Mouse (Mus musculus) brain, embryonic 18.5 days (tissue): ENCODE results near the gene Theg.

Source experiments
- DNase-seq: peaks from one replicate; pipeline ENCODE4 v3.0.0-alpha.2; 2012; ENCODE audit warnings: low read depth, low spot score

Gene Theg

DNA sequence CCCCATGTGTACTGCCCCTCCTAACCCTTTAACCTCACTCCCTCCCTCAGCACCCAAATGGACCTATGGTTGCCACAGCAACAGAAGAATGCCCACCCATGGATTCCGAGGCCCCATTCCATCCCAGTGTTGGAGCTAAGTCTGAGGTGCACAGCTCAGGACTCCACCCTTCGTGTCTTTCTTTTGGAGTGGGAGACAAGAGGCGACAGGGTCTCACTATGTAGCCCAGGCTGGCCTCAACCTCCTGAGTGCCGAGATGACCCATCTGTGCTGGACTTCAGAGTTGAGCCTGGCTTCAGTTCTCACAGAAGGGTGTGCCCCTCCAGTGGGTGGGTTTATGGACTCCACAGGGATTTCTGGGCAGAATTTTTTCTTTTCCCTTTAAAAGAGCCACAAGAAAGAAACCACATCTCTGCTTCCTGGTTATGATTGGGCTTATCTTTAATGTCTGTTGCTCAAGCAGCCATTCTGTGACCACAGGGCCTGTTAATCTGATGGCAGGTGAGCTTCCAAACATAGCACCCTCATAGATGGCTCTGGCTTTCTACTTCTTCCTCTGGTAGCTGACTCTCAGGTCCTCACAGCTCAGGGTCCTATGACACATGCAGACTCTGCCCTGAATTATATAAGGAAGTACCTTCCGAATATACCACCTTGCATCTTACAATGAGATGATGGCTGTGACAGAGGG, at the start of gene Theg:
TSS of gene Theg (minus strand) at position 271 of the 691 bp plus-strand sequence.
- DNase-seq: no peak

DNA sequence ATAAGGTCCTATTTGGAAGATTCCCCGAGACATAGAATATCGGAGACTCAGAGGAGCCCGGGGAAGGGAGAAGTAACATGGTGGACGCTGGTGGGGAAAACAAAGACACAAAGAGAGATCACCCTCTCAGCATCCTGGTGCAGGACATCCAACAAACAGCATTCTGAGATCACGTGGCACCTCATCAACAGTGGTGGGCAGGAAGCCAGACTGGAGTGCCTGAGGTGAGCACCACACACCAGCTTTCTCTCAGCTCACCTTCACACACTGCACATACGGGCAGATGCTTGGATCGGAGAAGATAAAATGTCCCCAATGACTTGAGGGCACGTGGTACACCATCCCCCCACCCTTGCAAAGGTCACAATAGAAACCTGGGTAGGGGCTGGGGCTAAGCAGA, 49.2 kb upstream of the Theg start:
- no peak for DNase-seq

DNA sequence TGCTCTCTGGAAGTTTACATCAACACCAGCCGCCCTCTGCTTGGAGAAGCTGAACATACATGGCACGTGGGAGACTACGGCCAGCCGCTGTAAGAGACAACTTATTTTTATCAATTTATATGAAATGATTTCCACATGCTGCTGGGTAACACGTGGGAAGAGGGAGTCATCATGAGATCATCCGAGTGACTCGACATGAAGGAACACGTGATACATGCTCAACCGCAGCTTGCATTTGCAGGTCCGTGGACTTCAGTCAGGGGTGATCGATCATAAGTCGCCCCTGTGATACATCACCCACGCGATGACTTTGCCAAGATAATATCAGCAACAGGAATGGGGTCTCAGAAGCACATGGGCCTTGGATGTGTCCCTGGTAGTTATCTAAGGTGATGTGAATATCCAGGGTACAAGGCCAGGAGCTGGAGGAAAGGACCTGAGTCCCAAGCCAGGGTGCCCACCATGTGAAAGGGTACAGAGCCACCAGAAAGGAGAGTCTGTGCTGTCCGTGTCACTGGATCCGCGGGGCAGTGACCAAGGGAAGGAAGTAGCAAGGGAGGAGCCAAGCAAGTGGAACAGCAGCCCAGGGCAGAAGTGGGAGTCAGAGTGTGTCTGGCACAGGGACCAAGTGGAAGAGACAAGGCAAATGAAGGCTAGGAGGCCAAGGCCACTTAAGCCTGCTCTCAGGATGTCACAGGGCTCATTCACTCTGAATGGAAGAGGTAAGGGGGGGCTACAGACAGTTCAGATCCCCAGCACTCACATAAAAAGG, 46.1 kb upstream of the Theg start:
- DNase-seq: no peak

DNA sequence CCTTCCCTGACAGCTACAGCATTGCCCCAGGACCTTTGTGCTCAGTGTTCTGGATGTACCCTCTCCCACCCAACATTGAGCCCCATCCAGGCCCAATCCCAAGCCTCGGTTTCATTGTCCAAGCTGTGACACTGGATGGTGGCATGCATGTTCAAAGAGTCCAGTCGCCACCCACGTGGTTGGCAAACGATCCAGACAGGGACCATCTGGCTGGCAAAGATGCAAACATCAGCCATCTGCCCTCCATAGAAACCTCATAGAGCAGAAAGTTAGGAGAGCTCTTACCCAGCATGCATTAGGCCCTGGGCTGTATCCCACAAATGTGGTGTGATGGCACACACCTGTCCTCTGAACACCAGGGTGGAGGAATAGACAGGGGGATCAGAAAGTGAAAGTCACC, 44.3 kb upstream of the Theg start:
- DNase-seq: no peak

DNA sequence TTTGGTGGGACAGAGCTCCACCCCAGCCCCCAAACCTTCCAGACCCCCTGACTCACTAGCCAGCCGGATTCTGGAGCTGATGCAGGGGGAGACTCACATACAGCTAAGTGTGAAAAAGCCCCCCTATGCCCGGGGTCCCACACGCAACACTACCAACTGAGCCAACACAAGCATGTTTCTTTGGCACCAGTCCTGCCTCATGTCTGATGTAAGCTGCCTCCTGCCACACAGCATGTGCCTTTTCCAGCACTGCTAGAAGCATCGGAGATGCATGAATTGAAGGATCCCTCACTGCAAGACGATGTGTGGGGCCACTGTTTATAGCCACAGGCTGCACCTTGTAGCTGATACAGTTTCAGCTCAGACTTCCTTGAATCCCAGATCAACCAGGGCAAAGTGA, 41.2 kb upstream of the Theg start:
- no peak for DNase-seq

DNA sequence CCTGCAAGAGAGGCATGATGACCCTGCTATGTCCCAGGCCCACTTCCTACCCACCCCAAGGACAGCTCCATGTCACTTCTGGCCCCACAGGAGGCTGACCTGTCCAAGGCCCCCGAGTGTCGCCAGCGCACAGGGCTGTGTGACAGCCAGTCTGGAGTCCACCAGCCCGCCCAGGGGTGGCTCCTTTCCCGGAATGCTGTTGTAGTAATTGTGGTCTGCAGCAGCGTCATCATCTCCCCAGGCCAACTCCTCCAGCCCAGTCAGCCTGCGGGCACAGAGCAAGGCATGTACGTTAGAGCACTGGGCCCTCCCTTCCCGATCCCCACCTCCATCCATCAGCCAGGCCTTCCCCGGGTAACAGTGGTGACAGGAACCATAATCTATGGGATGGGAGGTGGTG, 39.0 kb upstream of the Theg start:
- DNase-seq: no peak

DNA sequence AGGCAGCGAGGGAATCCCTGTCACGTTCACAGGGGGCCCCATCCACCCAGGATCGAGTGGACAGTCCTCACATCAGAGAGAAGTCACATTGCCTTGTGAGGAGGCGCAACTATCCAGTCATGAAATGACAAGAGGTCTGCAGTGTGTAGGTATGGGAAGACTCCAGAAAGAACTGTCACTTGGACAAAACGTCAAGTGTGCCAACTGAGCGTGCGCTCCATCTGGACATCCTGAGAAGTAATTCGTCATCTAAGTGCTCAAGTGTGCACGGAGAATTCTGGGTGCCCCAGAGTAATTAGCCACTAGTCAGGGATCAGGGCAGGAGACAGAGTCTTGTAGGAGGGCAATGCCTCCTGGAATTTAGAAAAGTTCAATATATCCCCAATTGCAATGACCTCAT, 38.3 kb upstream of the Theg start:
- no peak for DNase-seq

DNA sequence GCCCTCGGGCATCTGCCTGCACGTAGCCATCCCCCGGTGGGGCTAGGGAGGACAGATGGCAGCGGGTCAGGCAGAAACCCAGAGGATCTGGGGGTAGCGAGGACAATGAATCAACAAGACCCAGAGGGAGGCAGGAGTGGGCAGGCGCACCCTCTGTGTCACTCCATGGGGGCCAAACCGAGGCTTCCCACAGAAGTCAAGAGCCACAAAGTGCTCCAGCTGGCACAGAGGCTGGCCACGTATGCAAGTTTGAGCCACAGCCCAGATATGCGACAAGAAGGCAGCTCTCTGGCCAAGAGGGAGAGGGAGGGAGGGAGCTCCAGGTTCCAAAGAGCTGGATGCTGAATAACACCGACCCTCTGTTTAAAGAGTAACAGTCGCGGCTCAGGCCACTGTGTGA, 36.8 kb upstream of the Theg start:
- no peak for DNase-seq

DNA sequence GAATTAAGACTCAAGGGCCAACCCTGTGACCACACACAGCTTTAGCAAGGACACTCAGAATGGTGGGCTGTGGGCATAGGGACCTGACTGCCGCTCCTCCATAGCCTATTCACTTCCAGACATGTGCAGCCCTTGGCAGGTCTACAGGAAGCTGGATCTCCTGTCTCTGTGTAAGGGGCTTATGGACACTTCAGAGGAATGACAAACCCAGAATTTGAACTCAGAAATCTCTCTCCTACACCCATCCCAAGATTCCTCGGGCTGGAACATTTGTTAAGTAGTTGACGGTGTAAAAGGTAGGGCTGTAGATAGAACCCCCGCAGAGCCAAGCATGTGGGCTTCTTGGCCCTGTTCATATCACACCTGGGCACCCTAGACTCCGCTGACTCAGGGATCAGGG, 29.2 kb upstream of the Theg start:
- DNase-seq: no peak

DNA sequence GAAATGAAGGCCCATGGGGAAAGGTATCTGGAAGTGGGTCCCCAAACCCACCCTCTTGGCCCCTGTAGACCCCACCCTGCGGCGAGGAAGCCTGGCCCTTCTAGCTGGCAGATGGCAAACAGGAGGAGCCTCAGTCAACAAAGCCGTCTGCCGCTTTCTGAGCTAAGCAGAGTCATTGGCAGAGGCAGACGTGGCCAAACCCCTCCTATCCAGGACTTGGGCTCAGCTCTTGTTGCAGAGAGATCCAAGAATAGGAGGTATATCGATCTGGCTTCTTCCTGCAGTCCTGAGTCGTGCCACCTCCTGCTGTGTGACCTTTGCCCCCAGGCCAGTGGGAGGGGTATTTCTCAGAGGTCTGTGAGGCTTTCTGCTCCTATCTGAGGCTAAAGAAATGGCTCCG, 28.7 kb upstream of the Theg start:
- no peak for DNase-seq

DNA sequence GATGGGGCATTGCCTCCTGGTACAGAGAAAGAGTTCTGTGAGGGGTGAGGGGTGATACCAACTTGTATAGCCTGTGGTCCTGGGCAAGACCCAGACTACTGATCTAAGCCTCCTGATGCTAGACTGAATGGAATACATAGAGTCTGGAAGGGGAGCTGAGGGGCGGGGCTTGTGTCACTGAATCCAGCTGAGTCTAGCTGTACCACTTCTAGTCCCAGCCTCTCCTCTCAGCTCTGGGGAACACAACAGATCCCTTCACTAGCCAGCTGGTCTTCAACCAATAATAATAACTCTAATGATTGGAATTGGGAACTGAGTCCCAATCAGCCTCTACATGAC, 27.1 kb upstream of the Theg start:
- no peak for DNase-seq

DNA sequence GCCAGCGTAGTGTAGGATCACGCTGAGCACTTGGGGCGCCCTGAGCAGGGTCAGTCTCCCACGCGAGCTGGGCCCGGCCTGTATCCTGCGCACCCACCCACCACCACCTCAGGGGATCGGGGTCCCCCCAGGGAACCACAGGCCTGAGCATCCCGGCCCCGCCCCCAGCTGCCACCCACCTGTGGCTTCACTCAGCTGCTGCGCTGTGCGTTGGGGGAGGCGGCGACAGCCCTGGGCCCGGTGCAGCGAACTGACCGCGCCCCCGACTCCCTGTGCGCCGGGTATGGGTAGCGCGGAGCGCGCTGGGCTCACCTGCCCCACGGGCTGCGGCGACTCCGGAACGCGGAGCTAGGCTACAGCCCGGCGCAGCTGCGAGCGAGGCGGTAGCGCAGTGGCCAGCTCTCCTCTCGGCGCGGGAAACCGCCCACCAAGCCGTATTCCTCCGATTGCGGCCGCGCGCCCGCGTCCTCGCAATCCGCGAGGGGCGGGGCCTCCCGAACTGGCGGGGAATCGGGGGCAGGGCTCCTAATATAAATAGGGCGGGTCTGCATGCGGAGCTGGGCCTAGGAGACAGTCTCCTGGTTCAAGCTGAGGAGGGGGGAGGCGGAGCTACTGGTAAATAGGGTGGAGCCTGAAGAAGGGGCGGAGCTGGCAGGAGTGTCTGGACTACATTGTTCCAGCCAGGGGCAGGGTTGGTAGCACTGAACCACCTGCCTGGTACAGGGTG, 26.6 kb upstream of the Theg start, which contains the start of gene C2cd4c:
TSS of gene C2cd4c (minus strand) at position 448 of the 727 bp plus-strand sequence.
- peak; percentile 73 for DNase-seq

DNA sequence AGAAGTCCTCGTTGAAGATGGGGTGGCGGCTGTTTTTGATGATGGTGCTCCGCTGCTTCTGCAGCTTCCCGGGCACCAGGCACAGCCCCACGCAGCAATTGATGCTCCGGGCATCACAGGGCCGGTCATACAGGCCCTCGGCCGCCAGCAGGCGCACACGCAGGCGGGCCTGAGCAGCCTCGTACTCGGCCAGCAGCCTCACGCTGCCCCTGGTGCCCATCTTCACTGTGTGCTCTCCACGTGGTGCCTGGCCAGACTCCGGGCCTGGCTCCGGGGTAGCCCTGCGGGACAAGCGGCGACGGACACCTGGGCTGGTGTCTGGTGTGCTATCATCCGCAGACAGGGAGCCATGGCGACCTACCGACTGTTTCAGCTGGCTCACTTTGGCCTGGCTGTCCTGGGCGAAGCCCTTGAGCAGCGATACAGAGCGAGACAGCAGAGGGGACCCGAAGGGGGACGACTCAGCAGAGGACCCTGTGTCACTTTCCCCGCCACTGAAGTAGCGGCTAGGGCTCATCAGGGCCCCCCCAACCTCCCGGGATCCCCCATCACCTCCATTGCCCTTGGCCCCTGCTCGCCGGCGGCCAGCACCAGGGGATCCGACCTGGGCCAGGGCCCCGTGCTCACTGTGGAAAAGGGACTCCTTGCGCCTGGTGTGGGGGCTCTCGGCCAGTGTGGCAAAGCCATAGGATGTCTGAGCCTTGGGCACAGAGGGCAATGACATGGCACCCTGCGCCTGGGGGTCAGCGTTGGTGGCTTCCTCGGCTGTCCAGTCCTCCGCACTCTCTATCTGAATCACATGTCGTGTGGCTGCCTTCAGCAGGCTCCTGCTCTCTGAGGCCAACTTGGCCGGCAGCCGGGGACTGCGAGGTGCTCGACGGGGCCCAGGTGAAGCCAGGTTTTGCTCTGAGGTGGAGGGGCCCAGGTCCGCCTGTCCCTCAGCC, 25.3 kb upstream of the Theg start:
- DNase-seq: no peak

DNA sequence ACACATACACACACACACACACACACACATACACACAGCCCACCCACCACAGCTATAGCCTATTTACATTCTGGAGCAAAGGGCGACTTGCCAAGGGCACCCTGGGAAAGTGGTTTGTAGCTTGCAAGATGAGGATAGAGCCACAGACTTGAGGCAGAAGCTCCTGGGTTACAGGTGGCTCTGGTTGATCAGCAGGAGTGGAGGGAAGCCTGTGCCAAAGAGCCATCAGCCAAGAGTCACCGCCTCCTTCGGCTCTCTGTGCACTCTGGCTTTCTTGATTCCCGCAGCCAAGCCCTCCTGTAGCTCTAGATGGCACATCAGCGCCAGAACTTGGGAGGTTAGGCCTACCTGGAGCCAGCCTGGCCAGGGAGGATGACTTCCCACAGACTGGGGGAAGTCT, 24.2 kb upstream of the Theg start:
- DNase-seq: no peak

DNA sequence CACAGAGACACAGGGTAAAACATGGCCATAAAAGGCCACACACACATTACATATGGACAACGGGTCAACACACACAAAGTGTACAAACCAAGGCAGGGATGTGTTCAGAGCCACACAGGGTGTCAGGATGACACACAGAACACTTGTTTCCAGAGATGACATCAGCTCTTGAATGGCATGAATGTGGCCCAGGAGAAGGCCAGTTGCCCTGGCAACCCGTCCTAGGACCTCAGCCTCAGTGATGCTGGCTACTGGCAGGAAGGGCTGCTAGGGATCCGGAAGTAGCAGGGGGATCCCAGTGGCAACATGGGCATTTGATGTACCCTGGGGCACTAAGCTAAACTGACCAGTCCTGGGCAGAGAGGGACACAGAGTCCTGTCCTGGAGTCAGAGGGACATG, 22.1 kb upstream of the Theg start:
- no peak for DNase-seq

DNA sequence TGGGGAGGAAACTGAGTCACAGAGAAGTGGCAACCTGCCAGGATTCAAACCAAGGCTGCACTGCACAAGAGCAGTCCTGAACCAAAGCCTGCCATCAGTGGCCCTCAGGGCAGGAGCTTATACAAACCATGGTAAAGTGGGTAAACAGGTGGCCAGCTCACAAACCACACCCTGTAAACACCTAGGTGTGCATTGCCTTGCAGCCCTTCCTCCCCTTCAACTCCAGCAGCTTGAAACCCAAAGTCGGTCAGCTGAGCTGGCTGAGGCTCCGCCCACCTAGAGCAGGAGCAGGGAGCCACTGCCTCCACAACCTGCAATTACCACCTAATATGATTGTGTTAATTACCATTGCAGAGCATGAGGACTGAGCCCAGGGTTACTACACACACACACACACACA, 20.8 kb upstream of the Theg start:
- no peak for DNase-seq

DNA sequence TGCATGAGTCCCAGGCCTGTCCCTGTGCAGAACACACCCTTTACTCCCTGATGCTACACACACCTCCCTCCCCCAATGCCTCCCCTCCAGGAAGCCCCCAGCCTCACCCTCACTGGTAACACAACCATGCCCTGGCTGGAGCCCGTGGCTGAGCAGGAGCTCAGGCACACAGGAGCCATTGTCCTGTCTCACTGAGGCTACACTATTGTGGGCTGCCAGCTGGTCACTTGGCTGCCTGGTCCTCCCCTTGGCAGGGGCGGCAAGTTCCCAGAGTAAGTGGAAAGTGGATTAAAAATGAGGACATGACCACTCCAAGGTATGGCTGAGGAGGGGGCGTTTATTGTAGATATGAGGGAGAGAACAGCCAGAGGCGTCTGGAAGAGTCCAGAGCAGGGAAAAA, 19.4 kb upstream of the Theg start:
- no peak for DNase-seq

DNA sequence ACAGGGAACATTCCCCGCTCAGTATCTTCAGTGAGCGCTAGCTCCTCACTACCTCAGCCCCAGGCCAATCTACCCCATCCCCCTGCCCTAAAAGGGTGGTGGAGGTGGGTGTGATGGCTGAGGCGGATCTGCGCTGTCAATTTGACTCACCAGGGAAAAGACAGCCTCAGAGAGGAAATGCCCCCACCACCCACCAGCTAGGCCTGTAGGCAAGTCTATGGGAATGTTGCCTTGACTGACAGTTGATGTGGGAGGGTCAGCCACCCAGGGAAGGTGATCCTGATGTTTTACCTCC, 10.8 kb upstream of the Theg start:
- no peak for DNase-seq

DNA sequence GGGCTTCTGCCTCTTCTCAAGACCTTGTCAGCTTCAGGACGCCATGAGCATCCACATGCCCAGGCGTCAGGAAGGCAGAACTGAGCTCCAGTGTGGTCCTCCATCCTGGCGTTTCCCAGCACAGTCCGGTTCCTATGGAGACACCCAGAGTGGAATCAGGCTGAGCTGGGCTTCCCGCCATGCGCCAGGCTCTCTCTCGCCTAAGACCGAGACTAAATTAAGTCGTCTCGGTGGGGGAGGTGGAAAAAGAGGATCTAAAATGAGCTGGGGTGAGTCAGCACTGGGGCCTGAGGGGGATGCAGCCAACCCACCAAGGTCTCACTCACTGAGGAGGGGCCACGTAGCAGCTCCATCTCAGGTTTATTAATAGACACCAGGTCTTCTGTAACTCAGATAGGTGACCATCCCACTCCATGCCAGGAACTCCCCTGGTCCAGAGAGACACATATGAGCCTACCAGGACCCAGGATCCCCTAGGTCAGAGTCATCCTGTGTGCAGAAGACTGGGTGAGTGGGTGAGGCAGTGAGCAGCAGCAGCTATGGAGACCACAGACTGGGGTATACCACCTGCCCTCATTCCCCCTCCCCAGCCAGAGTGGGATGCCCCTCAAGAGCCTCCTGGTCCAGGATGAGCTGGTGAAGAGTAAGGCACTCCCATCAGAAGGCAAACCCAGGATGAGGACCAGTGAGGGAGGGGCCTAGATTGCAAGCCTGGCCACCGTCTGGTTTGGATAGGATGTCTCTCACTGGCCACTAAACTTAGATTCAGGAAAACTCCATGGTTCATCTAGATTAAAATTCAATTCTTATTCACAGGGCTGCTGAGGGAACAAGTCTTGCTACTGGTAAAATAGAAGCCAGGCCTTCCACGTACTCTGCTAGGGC, 10.2 kb upstream of the Theg start:
- no peak for DNase-seq

DNA sequence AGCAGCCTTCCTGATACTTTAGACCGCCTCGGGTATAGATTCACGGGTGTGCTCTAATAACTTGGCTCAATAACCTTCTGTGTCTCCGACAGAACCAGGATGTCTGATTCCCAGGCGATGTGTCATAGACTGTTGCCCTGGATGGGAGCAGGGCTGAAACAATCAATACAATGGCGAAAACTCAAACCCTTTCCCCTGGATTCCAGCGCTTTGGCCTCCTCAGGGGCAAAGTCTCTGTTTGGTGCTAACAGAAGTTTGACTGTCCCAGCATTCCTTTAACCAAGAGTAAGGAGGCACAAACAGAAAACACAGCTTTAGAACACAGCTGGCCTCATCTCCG, 8.4 kb upstream of the Theg start:
- DNase-seq: no peak
